Mouse (Mus musculus) heart, adult 18-20 months (tissue): ENCODE measurements around the gene Rara. TPM values are rescaled to one million over a fixed set of nuclear protein-coding genes. Genes with fewer than 3 reads are reported as not detected.
"Not testable (repeated sequence)": the region's sequence is repeated elsewhere in the genome, so short reads cannot be mapped to it uniquely, and the experiment has no call there.

Experiments used
- DNase-seq, 2 experiments: peaks; one replicate each; pipeline ENCODE4 v3.0.0; 2021 to 2022; ENCODE audit warnings: mixed read lengths in 1 of 2
- total RNA-seq, 2 experiments: library from RNA; stranded (reverse); gene quantifications; 2 replicates each; pipeline ENCODE4 v1.2.3; 2021

The Rara gene
- total RNA-seq, 2 experiments from 2014 or later, result 8.7 to 10.1 TPM

- no peak for DNase-seq
Measured at GRCm38 (mm10) chr11:98968079-98968478, 40.5 kb downstream of the Rara start.

GRCm38 (mm10) chr11:98968716-98969495 is 41.3 kb downstream of the Rara start:
- DNase-seq, result no peak

GRCm38 (mm10) chr11:98969496-98969927 is 41.9 kb downstream of the Rara start:
- DNase-seq, result no peak

DNA sequence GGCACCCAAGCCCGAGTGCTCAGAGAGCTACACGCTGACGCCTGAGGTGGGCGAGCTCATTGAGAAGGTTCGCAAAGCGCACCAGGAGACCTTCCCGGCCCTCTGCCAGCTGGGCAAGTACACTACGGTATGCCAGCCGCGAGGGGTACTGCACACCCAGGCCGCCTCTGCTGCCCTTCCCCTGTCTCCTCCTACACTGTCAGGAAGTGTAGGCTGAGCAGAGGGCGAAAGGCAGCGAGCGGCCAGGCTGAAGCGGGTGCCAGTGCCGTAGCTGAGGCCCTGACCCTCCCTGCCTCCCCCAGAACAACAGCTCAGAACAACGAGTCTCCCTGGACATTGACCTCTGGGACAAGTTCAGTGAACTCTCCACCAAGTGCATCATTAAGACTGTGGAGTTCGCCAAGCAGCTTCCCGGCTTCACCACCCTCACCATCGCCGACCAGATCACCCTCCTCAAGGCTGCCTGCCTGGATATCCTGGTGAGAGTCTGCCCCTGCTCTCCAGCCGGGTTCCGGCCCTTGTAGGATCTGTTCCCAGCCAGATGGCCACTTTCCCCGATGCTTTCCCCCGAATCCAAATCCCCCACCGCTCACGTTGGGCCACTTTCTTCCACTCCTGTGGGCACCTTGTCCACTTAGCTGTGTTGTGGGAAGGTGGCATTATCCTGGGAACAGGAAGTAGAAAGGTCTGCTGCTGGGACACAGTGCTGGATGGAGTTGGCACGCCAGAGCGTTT is 42.7 kb downstream of the Rara start:
- DNase-seq, result no peak

DNA sequence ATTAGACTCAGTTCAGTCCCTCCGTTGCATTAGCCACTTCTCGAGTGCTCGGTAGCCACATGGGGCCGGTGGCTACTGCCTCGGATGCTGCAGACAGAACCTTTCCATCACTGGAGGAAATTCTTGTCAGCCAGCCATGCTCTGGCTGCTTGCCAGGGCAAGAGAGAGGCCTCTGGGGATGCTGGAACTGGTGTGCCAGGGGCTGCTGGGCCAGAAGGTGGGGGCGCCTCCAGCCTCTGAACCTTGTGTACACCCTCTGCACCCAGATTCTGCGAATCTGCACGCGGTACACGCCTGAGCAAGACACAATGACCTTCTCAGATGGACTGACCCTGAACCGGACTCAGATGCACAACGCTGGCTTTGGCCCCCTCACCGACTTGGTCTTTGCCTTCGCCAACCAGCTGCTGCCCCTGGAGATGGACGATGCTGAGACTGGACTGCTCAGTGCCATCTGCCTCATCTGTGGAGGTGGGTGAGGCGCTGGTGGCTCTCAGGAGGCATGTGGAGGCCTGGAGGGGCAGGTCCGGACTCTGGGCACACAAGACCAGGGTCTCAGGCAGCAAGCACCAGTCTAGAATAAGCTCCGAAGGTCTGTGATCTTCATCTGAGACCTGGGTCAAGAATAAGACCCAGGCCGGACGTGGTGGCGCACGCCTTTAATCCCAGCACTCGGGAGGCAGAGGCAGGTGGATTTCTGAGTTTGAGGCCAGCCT is 43.9 kb downstream of the Rara start:
- peak; percentile 67 to 79 for DNase-seq

GRCm38 (mm10) chr11:98972215-98972614 is 44.6 kb downstream of the Rara start:
- peak; percentile 83 to 97 for DNase-seq

- no peak for DNase-seq
Measured at GRCm38 (mm10) chr11:98972801-98973360, 45.3 kb downstream of the Rara start.

DNA sequence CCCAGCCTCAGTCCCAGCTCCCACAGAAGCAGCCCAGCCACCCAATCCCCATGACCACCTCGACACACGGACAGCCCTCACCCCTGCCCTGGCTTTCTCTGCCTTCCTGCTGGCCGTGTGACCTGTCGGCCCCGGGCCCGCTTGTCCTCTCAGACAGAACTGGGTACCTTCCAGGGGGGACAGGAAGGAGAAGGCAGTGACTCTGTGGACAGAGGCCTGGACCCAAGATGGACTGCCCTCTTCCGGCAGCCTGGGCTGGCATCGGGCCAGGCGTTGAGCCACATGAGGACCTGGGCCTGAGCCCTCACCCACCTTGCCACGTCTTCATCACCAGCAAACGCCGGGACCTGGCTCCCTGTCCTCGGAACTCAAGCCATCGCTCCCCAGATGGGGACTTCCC is 46.0 kb downstream of the Rara start:
- DNase-seq, result peak in 1 of 2 experiments; percentile 39

- no peak for DNase-seq
Measured at GRCm38 (mm10) chr11:98974213-98974612, 46.6 kb downstream of the Rara start.

- DNase-seq, result peak; percentile 75 to 88
Measured at GRCm38 (mm10) chr11:98974871-98975719, 47.5 kb downstream of the Rara start.

DNA sequence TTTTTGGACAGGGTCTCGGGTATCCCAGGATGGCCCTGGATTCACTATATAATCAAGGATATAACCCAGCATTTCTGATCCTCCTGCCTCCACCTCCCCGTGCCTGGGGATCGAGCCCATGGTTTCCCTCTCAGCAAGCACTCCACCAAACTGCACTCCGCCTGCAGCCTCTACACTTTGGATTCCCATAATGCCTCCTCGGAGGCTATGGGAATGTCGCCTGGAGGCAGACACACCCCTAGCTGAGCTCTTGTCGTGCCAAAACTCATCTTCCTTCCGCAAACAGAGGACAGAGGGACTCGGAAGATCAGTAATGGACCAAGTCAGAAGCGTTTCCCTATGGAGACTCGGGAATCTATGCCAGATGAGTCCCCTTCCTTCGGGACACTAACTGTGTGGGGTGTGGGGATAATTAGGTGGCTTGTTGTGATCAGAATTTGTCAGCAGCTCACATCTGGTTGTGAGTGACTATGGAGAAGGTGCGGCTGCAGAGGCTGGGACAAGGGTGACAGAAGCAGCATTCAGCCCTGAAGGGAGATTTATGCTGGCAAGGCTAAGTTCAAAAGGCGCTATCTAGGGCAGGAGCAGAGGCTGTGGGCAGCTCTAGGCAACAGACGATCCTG is 51.0 kb downstream of the Rara start:
- no peak for DNase-seq

GRCm38 (mm10) chr11:98979356-98979755 is 51.7 kb downstream of the Rara start:
- DNase-seq, result no peak

DNA sequence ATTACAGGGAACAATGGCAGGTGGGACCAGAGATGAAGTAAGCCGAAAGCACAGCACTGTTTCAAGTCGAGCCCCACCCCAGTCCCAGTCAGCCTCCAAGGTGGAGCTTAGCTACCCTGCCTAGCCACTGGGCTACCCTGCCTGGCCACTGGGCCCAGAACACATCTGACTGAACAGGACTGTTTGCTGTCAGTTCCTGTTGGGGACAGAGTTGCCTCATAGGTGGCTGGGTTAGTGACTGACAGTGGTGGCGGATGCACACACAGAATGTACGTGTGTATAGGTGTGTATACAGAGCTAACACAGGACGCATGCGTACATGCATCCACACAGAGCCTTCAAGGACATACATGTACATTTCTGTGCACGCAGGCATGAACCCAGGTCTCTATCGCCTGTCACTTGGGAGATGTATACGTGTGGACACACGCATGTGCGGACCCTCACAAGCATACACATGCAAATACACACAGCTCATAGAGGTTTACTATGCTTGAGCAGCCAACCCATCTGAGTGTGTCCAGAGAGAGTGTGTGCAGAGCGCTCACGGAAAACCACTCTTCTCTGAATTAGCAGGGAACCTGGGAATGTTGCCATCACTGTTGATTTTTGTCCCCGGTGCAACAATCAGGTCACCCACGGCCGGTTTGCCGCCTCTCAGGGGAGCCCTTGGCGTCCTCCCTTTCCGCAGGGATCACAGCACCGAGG is 53.8 kb downstream of the Rara start:
- no peak for DNase-seq

DNA sequence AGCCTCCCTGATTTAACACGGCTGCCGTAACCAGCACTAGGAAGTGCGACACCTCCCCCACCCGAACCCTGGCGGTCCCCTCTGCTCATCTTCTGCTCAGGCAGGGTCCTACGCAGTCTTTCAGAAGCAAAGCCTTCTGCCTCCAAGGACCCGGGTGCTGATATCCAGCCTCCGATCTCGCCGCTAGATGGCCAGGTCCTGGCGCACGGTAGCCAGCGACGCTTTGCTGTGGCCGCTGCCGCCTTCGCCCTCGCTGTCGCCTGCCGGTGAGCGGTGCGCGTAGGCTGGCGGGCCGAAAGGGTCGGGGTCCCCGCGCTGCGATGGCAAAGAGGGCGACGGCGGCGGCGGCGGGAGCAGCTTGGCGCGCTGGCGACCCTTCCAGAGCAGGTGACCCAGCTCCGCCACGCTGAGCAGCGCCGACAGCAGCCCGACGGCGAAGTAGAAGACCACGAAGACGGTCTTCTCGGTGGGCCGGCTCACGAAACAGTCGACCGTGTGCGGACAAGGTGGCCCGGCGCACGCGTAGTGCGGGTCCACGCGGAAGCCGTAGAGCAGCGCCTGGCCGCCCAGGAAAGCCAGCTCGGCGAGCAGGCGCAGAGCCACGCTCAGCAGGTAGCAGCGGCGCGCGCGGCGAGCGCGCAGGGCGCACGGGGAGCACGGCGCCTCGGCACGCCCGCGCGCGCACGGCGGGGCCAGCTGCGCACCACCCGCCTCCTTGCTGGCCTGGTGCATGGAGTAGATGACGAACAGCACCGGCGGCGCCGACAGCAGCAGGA is 54.6 kb downstream of the Rara start:
- DNase-seq, result peak in 1 of 2 experiments; percentile 70

- DNase-seq, result no peak
Measured at GRCm38 (mm10) chr11:98982773-98983133, 55.1 kb downstream of the Rara start, which contains the start of gene Gjd3. Gene Gjd3, minus strand, starts transcription at chr11:98983016.

- DNase-seq, result no peak
Measured at GRCm38 (mm10) chr11:98983551-98983950, 55.9 kb downstream of the Rara start.

- peak; percentile 70 to 77 for DNase-seq
Measured at GRCm38 (mm10) chr11:98985542-98985941, 57.9 kb downstream of the Rara start.

GRCm38 (mm10) chr11:98988260-98988659 is 60.6 kb downstream of the Rara start:
- DNase-seq, result not testable (repeated sequence)

DNA sequence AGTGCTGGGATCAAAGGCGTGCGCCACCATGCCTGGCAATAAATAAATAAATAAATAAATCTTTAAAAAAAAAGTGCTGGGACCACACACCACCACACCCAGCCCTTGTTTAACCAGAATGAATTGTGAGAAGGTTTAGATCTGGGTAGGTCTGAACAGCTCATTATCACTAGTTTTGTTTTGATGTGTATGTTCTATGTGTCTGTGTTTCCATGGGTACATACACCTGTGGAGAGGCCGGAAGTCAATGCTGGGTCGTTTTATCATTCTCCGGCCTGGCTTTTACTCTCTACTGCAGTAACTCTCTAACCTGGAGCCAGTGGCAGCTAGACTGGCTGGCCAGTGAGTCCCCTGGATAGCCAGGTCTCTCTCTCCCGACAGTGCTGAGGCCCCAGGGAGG is 63.2 kb downstream of the Rara start:
- DNase-seq, result no peak

- peak; percentile 58 to 65 for DNase-seq
Measured at GRCm38 (mm10) chr11:98995987-98996386, 68.4 kb downstream of the Rara start.
